Mouse (Mus musculus) heart, postnatal 0 days (tissue): ENCODE results near the gene Car2. TPM values are rescaled to one million over a fixed set of nuclear protein-coding genes. Genes with fewer than 3 reads are reported as not detected.

Experiments
- ATAC-seq: fragments of 200-750 bp; cut with Nextera tagmentation; 2 replicates; pipeline ENCODE4 v1.8.0; 2017; ENCODE audit warnings: low read depth, moderate number of reproducible peaks, moderate library complexity; ENCODE audit not compliant: insufficient read depth
- DNase-seq: peaks from one replicate; pipeline ENCODE4 v3.0.0-alpha.2; 2016; ENCODE audit warnings: low spot score
- H3K27ac ChIP-seq: fragments of 300-500 bp; sonication (generic); 2 replicates; pipeline ENCODE4 v1.5.1; 2014; ENCODE audit warnings: low read depth, mild to moderate bottlenecking
- H3K27me3 ChIP-seq: fragments of 300-500 bp; sonication (generic); 2 replicates; pipeline ENCODE4 v1.6.1; 2014; ENCODE audit warnings: low read length, mixed read lengths; ENCODE audit not compliant: control insufficient read depth, insufficient read depth
- H3K36me3 ChIP-seq: fragments of 300-500 bp; sonication (generic); replicated peaks from 2 replicates; pipeline ENCODE4 v1.6.1; 2014; ENCODE audit warnings: low read length, mixed read lengths; ENCODE audit not compliant: control insufficient read depth, insufficient read depth
- H3K4me1 ChIP-seq: fragments of 300-500 bp; sonication (generic); 2 replicates; pipeline ENCODE4 v1.6.1; 2014; ENCODE audit warnings: antibody characterized with exemption; ENCODE audit not compliant: control insufficient read depth, insufficient read depth
- H3K4me2 ChIP-seq: fragments of 300-500 bp; sonication (generic); 2 replicates; pipeline ENCODE4 v1.6.1; 2014; ENCODE audit warnings: low read depth, mild to moderate bottlenecking, low read length, moderate library complexity
- H3K4me3 ChIP-seq: fragments of 300-500 bp; sonication (generic); 2 replicates; pipeline ENCODE4 v1.5.1; 2014; ENCODE audit warnings: low read depth, low read length
- H3K9ac ChIP-seq: fragments of 300-500 bp; sonication (generic); replicated peaks from 2 replicates; pipeline ENCODE4 v1.6.1; 2014; ENCODE audit warnings: low read depth, low read length, mixed read lengths
- H3K9me3 ChIP-seq: fragments of 300-500 bp; sonication (generic); replicated peaks from 2 replicates; pipeline ENCODE4 v1.6.1; 2016; ENCODE audit warnings: low read length; ENCODE audit not compliant: control insufficient read depth
- CTCF ChIP-seq: IDR thresholded peaks from 2 replicates; pipeline ENCODE4 v1.5.1; 2016; ENCODE audit warnings: antibody characterized with exemption, control low read depth, low read depth
- EP300 ChIP-seq: IDR thresholded peaks from 2 replicates; pipeline ENCODE4 v1.6.1; 2016; ENCODE audit warnings: antibody characterized with exemption, low read depth
- WGBS: fragments of 180-500 bp; shearing (Covaris S2); extraction: QIAGEN DNeasy Blood & Tissue Kit; methylation state at CpG from one replicate; pipeline ENCODE4 v1.1.7; 2014; 5-methylcytosine and 5-hydroxymethylcytosine counted together
- polyA plus RNA-seq: library from polyadenylated mRNA; unstranded; fragments of >200 nt; fragmentation: Nextera tagmentation; extraction: Ambion mirVana; gene quantifications from 2 replicates; pipeline ENCODE4 v1.2.1, GENCODE M21; 2015
- total RNA-seq: library from RNA; depleted of rRNA; stranded (reverse); fragments of >200 nt; gene quantifications from 2 replicates; pipeline ENCODE4 v1.2.3, GENCODE M21; 2014; ENCODE audit warnings: low replicate concordance

Car2 gene
- total and polyA plus RNA-seq, 2 experiments from 2014 or later, result 13.3 to 19.9 TPM

DNA sequence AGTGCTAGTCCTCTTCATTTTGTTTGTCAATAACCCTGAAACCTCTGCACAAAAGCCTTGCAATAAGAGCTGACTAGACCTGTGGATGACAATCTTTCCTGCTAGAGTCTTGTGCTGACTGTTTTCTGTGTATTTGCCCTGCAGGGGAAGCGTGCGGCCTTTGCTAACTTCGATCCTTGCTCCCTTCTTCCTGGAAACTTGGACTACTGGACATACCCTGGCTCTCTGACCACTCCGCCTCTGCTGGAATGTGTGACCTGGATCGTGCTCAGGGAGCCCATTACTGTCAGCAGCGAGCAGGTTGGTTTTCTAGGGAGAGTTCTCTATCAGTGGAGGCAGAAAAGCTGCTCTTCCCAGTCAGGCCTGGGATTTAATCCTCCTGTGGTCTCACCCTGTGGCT lies 11.7 kb downstream of the Car2 start:
- H3K4me2 ChIP-seq, result no peak overlapping the region
- WGBS, result 70% methylated on average over 6 of the region's 6 CpGs
- no peaks in the 10 kb centered on the region for H3K4me1 ChIP-seq
- TF ChIP-seq CTCF (no peak), EP300 (no peak)
- no peak overlapping the region for H3K27ac ChIP-seq
- no peak overlapping the region for H3K4me3 ChIP-seq
- H3K36me3 ChIP-seq, result peaks cover 8% of the 10 kb centered on the region; the same call in 1 of the 2 replicates
- DNase-seq (no peak), ATAC-seq (no peak)
- H3K9ac ChIP-seq, result no peak overlapping the region
- no peaks in the 10 kb centered on the region for H3K27me3 ChIP-seq
- no peaks in the 10 kb centered on the region for H3K9me3 ChIP-seq

DNA sequence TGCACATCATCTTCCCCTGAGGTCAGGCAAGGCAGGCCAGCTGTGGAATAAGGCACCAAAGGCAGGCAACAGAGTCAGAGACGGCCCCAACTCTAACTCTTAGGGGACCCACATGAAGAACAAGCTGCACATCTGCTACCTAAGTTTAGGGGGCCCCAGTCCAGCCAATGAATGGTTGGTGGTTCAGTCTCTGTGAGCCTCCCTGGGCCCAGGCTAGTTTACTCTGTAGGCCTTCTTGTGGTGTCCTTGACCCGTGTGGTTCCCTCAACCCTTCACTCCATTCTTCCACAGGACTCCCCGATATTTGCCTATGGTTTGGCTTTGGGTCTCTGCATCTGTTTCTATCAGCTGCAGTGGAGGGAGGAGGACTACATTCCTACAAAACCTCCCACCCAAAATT lies 17.3 kb downstream of the Car2 start:
- Histone ChIP-seq H3K27me3 (no peaks in the 10 kb centered on the region), H3K4me3 (no peak overlapping the region), H3K4me1 (no peaks in the 10 kb centered on the region), H3K36me3 (0 out of 2 replicates have a peak, but pooled peaks cover 4% of the 10 kb centered on the region), H3K9ac (no peak overlapping the region), H3K27ac (no peak overlapping the region), H3K4me2 (no peak overlapping the region), H3K9me3 (no peaks in the 10 kb centered on the region)
- ATAC-seq, result no peak
- TF ChIP-seq EP300 (no peak), CTCF (no peak)
- 94% methylated on average over 3 of the region's 3 CpGs for WGBS
- no peak for DNase-seq

DNA sequence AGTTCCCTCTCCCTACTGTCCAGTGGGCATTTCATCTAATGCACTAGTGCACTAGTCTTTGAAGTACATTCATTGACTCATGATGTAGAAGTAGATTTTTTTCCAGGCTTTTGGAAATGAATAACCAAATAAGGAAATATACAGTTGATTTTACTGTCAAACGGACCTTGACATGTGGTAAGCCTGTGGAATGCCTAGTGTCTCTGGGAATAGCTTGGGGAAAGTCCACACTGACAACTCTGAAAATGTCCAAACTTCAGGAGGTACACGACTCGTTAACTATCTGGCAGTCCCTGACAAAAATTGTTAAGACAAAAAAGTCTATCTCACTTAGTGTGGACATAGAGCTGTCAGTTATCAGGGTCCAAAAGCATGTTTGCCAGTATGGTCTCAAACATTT lies 18.1 kb downstream of the Car2 start:
- TF ChIP-seq EP300 (no peak), CTCF (no peak)
- no peaks in the 10 kb centered on the region for H3K9me3 ChIP-seq
- no peaks in the 10 kb centered on the region for H3K4me1 ChIP-seq
- no peak overlapping the region for H3K4me2 ChIP-seq
- 0 out of 2 replicates have a peak, but pooled peaks cover 4% of the 10 kb centered on the region for H3K36me3 ChIP-seq
- H3K27ac ChIP-seq, result no peak overlapping the region
- DNase-seq (no peak), ATAC-seq (no peak)
- no peak overlapping the region for H3K9ac ChIP-seq
- no peak overlapping the region for H3K4me3 ChIP-seq
- H3K27me3 ChIP-seq, result no peaks in the 10 kb centered on the region
- 55% methylated on average over 3 of the region's 3 CpGs for WGBS

DNA sequence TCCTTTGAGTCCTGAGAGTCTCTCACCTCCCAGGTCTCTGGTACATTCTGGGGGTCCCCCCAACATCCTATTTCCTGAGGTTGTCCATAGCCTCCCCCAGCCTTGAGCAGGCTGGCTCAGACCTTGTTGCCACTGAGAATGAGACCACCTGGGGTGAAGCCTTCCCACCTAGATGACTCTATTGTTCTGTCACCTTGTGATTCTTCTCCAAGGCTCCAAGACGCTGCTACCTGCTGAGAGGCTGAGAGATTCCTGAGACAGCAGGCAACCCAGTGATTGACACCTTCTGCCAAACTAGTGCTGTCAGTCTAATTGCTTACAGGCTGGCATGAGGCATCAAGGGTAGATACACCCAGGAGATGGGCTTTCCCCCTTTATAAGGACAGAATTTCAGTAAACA lies 21.2 kb downstream of the Car2 start:
- no peak for ATAC-seq
- no peak overlapping the region for H3K27ac ChIP-seq
- 47% methylated on average over 1 of the region's 1 CpGs for WGBS
- no peak for DNase-seq
- H3K4me1 ChIP-seq, result no peaks in the 10 kb centered on the region
- no peak overlapping the region for H3K9ac ChIP-seq
- no peak overlapping the region for H3K4me2 ChIP-seq
- H3K27me3 ChIP-seq, result no peaks in the 10 kb centered on the region
- no peaks in the 10 kb centered on the region for H3K36me3 ChIP-seq
- H3K4me3 ChIP-seq, result no peak overlapping the region
- H3K9me3 ChIP-seq, result no peaks in the 10 kb centered on the region
- TF ChIP-seq EP300 (no peak), CTCF (no peak)

DNA sequence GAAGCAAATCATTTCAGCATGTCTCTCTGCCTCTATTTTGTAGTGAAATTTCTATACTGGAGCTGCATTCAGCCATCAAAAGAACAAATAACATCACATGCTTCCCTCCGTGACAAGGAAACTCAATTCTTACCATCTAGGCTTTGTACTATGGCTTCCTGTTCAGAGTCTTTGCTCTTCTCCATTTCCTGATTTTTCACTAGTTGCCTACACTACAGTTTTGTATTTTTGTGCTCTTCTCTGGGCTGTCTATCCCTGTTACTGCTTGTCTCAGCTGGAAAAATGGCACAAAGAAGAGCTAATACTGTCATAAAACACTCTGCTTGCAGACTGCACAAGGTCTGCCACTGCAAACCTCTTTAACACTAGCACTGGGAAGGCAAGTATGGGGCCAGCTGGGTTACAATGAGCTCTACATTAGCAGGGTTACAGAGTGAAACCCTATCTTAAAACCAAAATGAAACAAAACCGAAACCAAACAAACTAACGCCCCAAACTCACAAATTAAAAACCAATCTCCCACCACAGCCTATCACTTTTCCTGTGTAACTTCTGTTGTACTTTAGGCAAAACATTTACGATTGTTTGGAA lies 26.0 kb downstream of the Car2 start:
- Histone ChIP-seq H3K4me3 (no peak overlapping the region), H3K4me2 (no peak overlapping the region), H3K9ac (no peak overlapping the region), H3K36me3 (no peaks in the 10 kb centered on the region), H3K9me3 (no peaks in the 10 kb centered on the region), H3K4me1 (no peaks in the 10 kb centered on the region), H3K27ac (no peak overlapping the region), H3K27me3 (no peaks in the 10 kb centered on the region)
- TF ChIP-seq EP300 (no peak), CTCF (no peak)
- WGBS, result 79% methylated on average over 4 of the region's 4 CpGs
- no peak for DNase-seq
- no peak for ATAC-seq

DNA sequence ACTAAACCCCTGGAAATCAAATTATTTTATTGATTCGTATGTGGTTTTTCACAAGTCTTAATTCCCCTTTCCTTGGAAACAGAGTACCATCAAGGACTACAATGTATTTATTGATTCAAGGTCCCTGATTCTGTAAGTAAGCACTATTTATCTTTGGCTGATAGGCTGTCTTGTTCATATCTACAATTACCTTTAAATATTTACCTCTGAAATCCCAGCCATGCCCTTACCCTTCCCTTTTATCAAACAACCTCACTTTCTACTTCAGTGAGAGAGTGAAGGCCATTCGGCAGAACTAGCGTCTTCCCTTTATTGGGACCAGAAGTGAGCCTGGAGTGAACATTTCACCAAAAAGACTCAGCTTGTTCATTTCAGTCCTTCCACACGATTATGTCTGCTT lies 27.7 kb downstream of the Car2 start:
- 71% methylated on average over 4 of the region's 4 CpGs for WGBS
- Histone ChIP-seq H3K27me3 (no peaks in the 10 kb centered on the region), H3K36me3 (no peaks in the 10 kb centered on the region), H3K27ac (no peak overlapping the region), H3K9ac (no peak overlapping the region), H3K4me3 (no peak overlapping the region), H3K4me1 (no peaks in the 10 kb centered on the region), H3K4me2 (no peak overlapping the region), H3K9me3 (no peaks in the 10 kb centered on the region)
- TF ChIP-seq EP300, result no peak
- no peak for TF ChIP-seq CTCF
- ATAC-seq (no peak), DNase-seq (no peak)
